Mouse (Mus musculus): ENCODE results near the gene Cacng7. TPM values are rescaled to one million over a fixed set of nuclear protein-coding genes. Genes with fewer than 3 reads are reported as not detected.
A peak's percentile ranks its signal among the peaks of the same experiment; 100 is the strongest.

Cacng7 gene
- polyA plus RNA-seq, 1 experiment from 2014 or later: 0.69 TPM

DNA sequence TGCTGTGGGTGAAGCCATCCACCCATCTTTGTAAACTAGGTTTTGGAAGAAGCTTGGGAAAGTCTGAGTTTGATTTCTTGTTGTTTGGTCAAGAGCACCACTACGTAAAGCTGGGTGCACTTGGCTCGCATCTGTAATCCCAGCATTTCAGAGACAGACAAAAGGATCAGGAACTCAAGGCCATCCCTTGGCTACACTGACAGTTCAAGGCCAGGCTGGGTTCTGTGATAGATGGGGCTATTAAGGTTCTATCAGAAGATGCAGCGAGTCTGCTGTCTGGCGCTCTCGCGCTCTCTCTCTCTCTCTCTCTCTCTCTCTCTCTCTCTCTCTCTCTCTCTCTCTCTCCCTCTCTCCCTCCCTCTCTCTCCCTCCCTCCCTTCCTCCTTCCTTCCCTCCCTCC, 22.1 kb downstream of the Cacng7 start:
- Histone ChIP-seq H3K9ac (ENCODE audit: low read length) (no peak overlapping the region), H3K9me3 (ENCODE audit: control insufficient read depth, low read length) (no peaks in the 10 kb centered on the region), H3K4me3 (ENCODE audit: low read depth, low read length) (no peak overlapping the region), H3K27me3 (ENCODE audit: control insufficient read depth, insufficient read depth, low read length) (no peaks in the 10 kb centered on the region), H3K27ac (replicated peaks) (no peak overlapping the region), H3K4me2 (replicated peaks; ENCODE audit: low read depth) (no peak overlapping the region), H3K36me3 (ENCODE audit: control insufficient read depth, insufficient read depth, low read length) (no peaks in the 10 kb centered on the region), H3K4me1 (replicated peaks; ENCODE audit: control insufficient read depth, insufficient read depth) (no peaks in the 10 kb centered on the region)
- TF ChIP-seq CTCF (IDR thresholded peaks at IDR 0.05; ENCODE audit: low read depth): no peak
- TF ChIP-seq EP300 (optimal IDR thresholded peaks at IDR 0.05): no peak
- DNase-seq (ENCODE audit: low spot score): no peak
- WGBS: 75% methylated on average over 6 of the region's 6 CpGs
- ATAC-seq (ENCODE audit: low FRiP score, low TSS enrichment): no peak

DNA sequence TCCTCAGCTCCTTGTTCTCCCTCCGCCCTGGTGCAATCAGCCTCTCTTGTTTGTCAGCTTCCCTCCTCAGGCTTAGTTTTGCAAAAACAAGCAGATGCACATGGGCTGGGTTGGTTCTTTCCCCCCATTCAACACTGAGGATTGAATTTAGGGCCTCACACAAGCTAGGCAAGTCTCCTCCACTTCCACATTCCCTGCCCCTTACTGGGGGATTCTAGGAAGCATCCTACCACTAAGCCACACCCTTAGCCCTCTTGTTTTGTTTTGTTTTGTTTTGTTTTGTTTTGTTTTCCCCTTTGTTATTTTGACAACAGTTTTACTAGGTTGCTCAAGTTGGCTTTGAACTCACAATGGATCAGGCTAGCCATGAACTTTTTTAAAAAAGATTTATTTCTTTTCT, 27.9 kb downstream of the Cacng7 start:
- TF ChIP-seq CTCF (IDR thresholded peaks at IDR 0.05; ENCODE audit: low read depth) (no peak), EP300 (optimal IDR thresholded peaks at IDR 0.05) (no peak)
- DNase-seq (ENCODE audit: low spot score) (no peak), ATAC-seq (ENCODE audit: low FRiP score, low TSS enrichment) (no peak)
- no peak overlapping the region for H3K27ac ChIP-seq (replicated peaks)
- no peak overlapping the region for H3K9ac ChIP-seq (ENCODE audit: low read length)
- H3K4me3 ChIP-seq (ENCODE audit: low read depth, low read length): no peak overlapping the region
- no peaks in the 10 kb centered on the region for H3K9me3 ChIP-seq (ENCODE audit: control insufficient read depth, low read length)
- H3K4me2 ChIP-seq (replicated peaks; ENCODE audit: low read depth): no peak overlapping the region
- 96% methylated on average over 1 of the region's 1 CpGs for WGBS
- no peaks in the 10 kb centered on the region for H3K4me1 ChIP-seq (replicated peaks; ENCODE audit: control insufficient read depth, insufficient read depth)
- H3K36me3 ChIP-seq (ENCODE audit: control insufficient read depth, insufficient read depth, low read length): no peaks in the 10 kb centered on the region
- no peaks in the 10 kb centered on the region for H3K27me3 ChIP-seq (ENCODE audit: control insufficient read depth, insufficient read depth, low read length)

DNA sequence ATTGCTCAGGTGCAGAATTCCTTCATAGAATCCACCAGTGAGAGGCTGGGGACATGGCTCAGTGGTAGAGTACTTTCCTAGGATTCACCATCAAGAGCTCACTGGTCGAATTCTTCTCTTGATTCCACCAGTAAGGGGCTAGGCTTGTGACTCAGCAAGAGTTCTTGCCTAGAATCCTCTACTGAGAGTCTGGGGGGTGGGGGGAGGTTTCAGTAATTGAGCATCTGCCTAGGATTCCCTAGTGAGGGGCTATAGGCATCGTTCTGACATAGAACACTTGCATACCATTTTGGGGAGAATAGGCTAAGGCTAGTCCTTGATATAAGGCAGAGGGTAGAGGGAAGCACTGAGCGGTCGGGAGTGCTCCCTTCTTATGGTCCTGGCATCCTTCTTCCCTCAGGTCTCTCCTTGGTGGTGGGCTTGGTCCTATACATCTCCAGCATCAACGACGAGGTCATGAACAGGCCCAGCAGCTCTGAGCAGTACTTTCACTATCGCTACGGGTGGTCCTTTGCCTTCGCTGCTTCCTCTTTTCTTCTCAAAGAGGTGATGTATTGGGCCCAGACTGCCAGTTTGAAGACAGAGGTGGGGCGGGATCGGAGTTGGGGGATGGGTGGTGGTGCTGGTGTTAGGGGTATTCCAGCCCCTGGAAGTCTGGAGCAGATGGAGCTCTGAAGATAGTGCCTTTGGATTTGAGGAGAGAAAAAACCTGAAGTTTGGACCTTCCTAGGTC, 33.0 kb downstream of the Cacng7 start:
- Histone ChIP-seq H3K4me1 (replicated peaks; ENCODE audit: control insufficient read depth, insufficient read depth) (no peaks in the 10 kb centered on the region), H3K9ac (ENCODE audit: low read length) (no peak overlapping the region), H3K36me3 (ENCODE audit: control insufficient read depth, insufficient read depth, low read length) (no peaks in the 10 kb centered on the region), H3K9me3 (ENCODE audit: control insufficient read depth, low read length) (no peaks in the 10 kb centered on the region), H3K4me3 (ENCODE audit: low read depth, low read length) (no peak overlapping the region), H3K27me3 (ENCODE audit: control insufficient read depth, insufficient read depth, low read length) (no peaks in the 10 kb centered on the region), H3K4me2 (replicated peaks; ENCODE audit: low read depth) (no peak overlapping the region), H3K27ac (replicated peaks) (no peak overlapping the region)
- DNase-seq (ENCODE audit: low spot score) (no peak), ATAC-seq (ENCODE audit: low FRiP score, low TSS enrichment) (no peak)
- WGBS: 45% methylated on average over 11 of the region's 11 CpGs
- TF ChIP-seq CTCF (IDR thresholded peaks at IDR 0.05; ENCODE audit: low read depth) (no peak), EP300 (optimal IDR thresholded peaks at IDR 0.05) (no peak)

DNA sequence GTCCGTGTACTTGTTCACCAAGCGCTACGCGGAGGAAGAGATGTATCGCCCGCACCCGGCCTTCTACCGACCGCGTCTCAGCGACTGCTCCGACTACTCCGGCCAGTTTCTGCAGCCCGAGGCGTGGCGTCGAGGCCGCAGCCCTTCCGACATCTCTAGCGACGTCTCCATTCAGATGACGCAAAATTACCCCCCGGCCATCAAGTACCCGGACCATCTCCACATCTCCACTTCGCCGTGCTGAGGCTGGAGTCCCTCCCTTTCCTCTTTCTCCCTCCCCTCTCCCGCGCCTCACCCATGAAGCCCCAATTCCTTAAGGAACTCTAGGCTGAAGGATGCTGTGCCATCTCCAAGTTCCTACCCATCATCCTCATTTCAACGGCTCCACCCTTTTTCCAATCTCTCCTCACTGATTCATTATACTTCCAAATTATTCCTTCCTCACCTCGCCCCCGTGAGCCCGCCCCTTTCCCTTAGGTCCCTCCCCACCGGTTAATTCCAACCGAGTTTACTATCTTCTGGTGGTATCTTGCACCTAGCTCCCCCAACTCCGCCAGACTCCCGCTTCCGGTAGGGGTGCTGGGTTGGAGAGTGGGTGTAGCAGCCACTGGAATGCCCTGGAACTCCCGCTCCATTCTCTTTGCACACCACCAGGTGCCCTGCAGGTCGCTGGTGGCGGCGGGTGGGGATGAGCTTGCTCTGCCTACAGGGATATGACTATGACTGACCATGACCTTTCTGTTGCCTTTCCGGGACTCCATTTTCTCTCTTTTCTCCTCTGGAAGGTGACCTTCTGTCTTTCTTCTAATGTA, 34.2 kb downstream of the Cacng7 start:
- no peak for ATAC-seq (ENCODE audit: low FRiP score, low TSS enrichment)

DNA sequence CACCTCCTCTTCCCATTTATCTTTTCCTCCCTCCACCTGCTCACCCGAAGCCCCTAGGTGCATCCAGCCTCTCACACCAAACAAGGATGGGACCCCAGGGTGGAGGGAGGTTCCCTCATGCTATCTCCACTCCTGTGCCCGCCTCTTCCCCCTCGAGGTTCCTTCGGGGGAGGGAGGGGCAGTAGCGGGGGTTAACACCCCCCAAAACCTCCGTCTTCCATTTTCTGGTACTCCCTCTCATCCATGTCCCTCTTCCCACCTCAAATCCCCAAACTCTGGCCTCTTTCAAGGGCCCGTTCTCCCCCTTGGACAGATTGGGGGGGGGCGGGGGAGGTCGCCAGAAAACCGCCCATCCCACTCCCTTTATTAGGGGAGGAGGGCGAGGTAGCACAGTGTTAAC, 34.8 kb downstream of the Cacng7 start:
- DNase-seq (ENCODE audit: low spot score): no peak
- no peak for ATAC-seq (ENCODE audit: low FRiP score, low TSS enrichment)
- Histone ChIP-seq H3K4me3 (ENCODE audit: low read depth, low read length) (0 out of 2 replicates have a peak overlapping the region, but pooled peaks have one; percentile 4), H3K27ac (replicated peaks) (no peak overlapping the region), H3K27me3 (ENCODE audit: control insufficient read depth, insufficient read depth, low read length) (no peaks in the 10 kb centered on the region), H3K9ac (ENCODE audit: low read length) (no peak overlapping the region), H3K9me3 (ENCODE audit: control insufficient read depth, low read length) (no peaks in the 10 kb centered on the region), H3K4me2 (replicated peaks; ENCODE audit: low read depth) (0 out of 2 replicates have a peak overlapping the region, but pooled peaks have one; percentile 19), H3K36me3 (ENCODE audit: control insufficient read depth, insufficient read depth, low read length) (no peaks in the 10 kb centered on the region), H3K4me1 (replicated peaks; ENCODE audit: control insufficient read depth, insufficient read depth) (no peaks in the 10 kb centered on the region)
- no peak for TF ChIP-seq CTCF (IDR thresholded peaks at IDR 0.05; ENCODE audit: low read depth)
- no peak for TF ChIP-seq EP300 (optimal IDR thresholded peaks at IDR 0.05)
- WGBS: 21% methylated on average over 11 of the region's 11 CpGs

More for the DNA sequence above, 34.2 kb downstream of the Cacng7 start:
- no peak for DNase-seq (ENCODE audit: low spot score)
- H3K9ac ChIP-seq (ENCODE audit: low read length): no peak overlapping the region
- no peaks in the 10 kb centered on the region for H3K36me3 ChIP-seq (ENCODE audit: control insufficient read depth, insufficient read depth, low read length)
- H3K9me3 ChIP-seq (ENCODE audit: control insufficient read depth, low read length): no peaks in the 10 kb centered on the region
- H3K4me2 ChIP-seq (replicated peaks; ENCODE audit: low read depth): peak overlapping the region; percentile 19; the same call in 1 of the 2 replicates
- no peaks in the 10 kb centered on the region for H3K4me1 ChIP-seq (replicated peaks; ENCODE audit: control insufficient read depth, insufficient read depth)
- H3K27ac ChIP-seq (replicated peaks): no peak overlapping the region
- no peak for TF ChIP-seq CTCF (IDR thresholded peaks at IDR 0.05; ENCODE audit: low read depth)
- no peak for TF ChIP-seq EP300 (optimal IDR thresholded peaks at IDR 0.05)
- no peaks in the 10 kb centered on the region for H3K27me3 ChIP-seq (ENCODE audit: control insufficient read depth, insufficient read depth, low read length)
- no peak overlapping the region for H3K4me3 ChIP-seq (ENCODE audit: low read depth, low read length)
- WGBS: 32% methylated on average over 42 of the region's 42 CpGs

DNA sequence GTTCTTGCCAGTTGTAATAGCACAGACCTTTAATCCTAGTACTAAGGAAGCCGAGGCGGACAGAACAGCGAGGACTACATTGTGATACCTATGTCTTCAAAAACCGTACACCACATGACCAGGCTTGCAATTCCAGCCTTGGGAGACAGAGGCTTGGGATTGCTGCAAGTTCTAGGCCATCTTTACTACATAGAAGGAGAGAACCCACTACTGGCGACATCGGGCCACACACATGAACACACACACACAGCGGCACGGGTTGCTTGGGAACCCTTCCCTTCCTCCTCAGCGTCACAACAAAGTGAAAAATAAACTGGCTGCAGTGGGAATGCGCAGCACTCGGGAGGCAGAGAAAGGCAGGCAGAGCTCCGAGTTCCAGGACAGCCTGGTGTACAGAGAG, 35.6 kb downstream of the Cacng7 start:
- Histone ChIP-seq H3K4me1 (replicated peaks; ENCODE audit: control insufficient read depth, insufficient read depth) (no peaks in the 10 kb centered on the region), H3K9me3 (ENCODE audit: control insufficient read depth, low read length) (no peaks in the 10 kb centered on the region), H3K9ac (ENCODE audit: low read length) (no peak overlapping the region), H3K36me3 (ENCODE audit: control insufficient read depth, insufficient read depth, low read length) (no peaks in the 10 kb centered on the region), H3K27me3 (ENCODE audit: control insufficient read depth, insufficient read depth, low read length) (no peaks in the 10 kb centered on the region), H3K4me3 (ENCODE audit: low read depth, low read length) (no peak overlapping the region), H3K4me2 (replicated peaks; ENCODE audit: low read depth) (no peak overlapping the region), H3K27ac (replicated peaks) (no peak overlapping the region)
- TF ChIP-seq EP300 (optimal IDR thresholded peaks at IDR 0.05) (no peak), CTCF (IDR thresholded peaks at IDR 0.05; ENCODE audit: low read depth) (no peak)
- 38% methylated on average over 12 of the region's 12 CpGs for WGBS
- ATAC-seq (ENCODE audit: low FRiP score, low TSS enrichment): no peak
- no peak for DNase-seq (ENCODE audit: low spot score)
